Mouse (Mus musculus): ENCODE data around the gene Fam151b. TPM values are rescaled to one million over a fixed set of nuclear protein-coding genes. Genes with fewer than 3 reads are reported as not detected.

Gene Fam151b
- 1 to 10 TPM; 2.4 to 2.8 TPM for total RNA-seq (2021)
- long read RNA-seq, experiment 1, partial matches to known transcripts, result 0 of 1 reads
- long read RNA-seq, experiment 1, other reads (novel, unspliced or antisense), result 0 of 1 reads
- long read RNA-seq, experiment 2, partial matches to known transcripts, result 0 of 3 reads
- long read RNA-seq, experiment 2, other reads (novel, unspliced or antisense), result 0 of 3 reads

DNA sequence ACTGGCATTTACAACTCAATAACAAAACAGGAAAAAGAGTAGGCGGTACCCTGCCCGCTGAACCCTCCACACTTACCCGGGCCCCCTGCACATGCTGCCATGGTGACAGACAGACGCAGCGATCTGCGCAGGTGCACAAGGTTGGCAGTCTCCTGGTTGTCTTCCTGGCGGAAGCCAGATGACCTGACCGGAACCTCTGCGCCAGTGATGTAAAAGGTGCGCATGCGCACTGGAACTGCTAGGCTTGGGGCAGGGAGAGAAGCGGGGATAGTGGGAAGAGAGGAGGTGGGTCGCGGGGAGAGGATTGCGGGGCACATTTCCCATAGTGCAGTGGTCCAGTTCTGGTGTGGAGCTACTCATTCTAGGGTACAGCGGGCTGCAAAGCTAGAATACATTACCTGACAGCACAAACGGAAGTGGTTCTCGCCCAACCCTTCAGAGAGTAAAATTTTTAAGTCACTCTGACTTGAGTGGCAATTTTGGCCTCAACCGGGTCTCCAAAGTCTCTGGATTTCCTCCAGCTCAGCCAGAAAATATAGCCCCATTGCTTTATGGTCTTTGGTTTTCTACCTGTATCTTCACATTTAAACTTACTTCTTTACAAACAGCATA, at the start of gene Fam151b:
Gene Fam151b, minus strand, starts transcription at position 164 of the 612 bp plus-strand sequence.
- intact Hi-C loops (cut with DNase I), result loop anchor here (2.0 kb wide), 2 partner anchors 129 to 575 kb away; partner anchors contain the start of genes Dhfr and Msh3
- peak; percentile 85 to 88 for DNase-seq

DNA sequence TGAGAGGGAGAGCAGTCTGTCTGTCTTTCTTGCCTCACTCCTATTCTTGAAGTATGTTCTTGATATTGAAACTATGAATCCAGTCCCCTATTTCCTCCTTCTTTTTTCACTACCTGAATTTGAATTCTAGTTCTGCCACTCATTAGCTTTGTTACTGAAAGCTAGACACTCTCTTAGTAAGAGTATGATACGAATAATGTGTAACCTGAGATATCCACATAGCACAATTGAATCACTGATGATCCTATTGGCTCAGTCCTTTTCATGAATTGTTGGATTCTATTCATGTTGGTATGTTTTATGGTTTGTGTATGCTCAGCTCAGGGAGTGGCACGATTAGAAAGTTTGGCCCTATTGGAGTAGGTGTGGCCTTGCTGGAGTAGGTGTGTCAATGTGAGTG, 48.4 kb upstream of the Fam151b start:
- no peak for DNase-seq
- intact Hi-C loops (cut with DNase I), result no loop called here

DNA sequence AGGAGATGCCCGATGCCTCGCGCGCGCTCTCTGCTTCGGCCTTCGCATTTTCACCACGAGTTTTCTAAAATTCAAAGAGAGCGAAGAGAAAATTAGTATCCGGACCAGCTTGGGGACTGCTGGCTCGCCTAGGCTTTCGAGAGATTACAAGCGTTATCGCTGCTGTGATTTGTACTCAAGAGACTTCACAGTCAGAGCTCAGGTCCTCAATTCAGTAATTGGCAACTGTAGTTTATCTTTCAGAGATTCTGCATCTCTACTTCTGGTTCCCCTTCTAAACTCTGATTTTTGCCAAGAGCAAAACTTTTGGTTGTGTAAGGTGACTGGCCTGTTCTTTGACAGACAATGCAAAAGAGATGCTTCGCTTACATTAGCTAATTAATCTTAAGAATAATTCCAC, 47.4 kb upstream of the Fam151b start:
- intact Hi-C loops (cut with DNase I), result no loop called here
- DNase-seq, result no peak

DNA sequence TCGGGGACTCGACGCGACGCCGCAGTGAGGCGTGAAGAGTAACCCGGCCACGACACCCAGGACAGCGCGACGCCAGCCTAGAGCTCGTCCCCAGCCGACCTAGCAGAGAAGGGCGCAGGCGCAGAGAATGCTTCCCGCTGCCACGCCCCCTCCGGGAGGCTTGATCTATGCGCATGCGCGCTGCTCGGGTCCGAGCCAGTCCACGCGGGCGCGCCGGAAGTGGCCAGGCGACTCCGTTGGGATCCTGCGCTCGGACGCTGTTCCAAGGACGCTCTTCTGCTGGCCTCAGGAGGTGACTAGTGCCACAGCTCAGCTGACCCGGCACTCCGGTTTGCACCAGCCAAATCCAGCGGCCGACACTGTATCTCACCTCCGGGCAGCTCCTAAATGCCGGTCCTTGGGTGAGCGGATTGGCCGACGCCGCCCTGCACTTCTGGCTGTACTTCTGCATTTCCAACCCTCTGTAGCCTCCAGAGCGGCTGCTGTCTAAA, 47.0 kb upstream of the Fam151b start, which contains the start of gene Zfyve16:
Gene Zfyve16, minus strand, starts transcription at position 148 of the 491 bp plus-strand sequence.
- DNase-seq, result peak; percentile 99
- intact Hi-C loops (cut with DNase I), result no loop called here

DNA sequence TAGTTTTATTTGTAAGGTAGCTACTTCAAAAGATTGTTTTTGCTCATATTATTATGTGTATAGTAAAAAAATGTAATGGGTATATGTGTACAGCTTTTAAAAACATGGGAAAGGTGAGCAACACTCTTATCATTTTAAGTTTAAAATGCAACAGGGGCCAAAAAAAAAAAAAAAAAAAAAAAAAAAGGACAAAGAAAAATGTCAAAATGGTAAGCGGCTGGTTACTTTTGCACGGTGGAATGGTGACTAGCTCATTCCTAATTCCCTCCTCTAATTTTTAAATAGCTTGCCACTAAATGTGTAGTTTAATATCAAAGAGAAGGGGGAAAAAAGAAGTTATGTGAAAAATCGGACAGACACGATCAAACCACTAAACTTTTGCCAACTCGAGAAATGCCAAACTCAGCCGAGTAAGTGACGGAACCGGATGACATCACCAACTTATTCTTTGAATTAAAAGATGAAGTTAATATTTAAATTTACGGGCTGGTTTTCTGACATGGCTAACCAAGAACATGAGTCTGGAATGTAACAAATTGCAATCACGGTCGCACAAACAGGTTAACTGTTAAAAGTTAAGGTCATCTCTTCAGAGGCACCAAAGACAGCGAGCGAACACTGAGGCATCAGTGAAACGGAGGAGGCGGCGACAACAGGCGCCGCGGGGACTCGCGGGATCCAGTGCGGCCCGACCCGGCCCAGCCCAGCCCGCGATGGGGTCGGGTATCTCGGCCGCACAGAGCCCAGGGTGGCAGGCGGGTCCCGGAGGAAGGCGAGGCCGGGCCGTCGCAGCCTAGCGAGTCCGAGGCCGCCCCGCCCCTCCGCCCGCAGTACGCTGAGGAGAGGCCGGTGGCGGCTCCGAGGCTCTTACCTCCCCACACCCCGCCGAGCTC, 46.3 kb upstream of the Fam151b start:
- intact Hi-C loops (cut with DNase I), result no loop called here

DNA sequence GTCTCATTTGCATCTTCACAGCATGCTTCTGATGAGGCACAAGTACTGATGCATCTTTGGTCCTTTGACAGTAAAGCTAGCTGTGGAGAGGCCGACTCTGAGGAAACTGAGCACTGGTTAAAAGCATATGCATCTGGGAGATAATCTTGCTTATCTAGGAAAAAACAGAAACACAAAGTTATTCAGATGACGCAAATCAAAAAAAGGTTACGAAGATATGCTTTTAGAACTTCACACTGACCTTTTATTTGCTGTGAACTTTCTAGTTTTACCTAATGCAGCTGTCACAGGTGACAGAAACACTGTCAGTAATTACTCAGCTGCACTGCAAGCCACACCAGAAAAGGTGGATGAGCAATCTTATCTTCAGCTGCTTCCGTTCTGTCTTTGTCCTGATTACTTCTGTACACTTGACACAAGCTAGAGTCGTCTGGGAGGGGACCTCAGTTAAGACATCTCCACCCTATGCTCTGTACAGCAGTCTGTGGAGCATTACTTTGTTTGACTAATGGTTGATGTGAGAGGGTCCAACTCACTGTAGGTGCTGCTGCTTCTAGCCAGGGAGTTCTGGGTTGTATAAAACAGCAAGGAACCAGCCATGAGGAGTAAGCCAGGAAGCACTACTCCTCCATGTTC, 39.5 kb upstream of the Fam151b start:
- intact Hi-C loops (cut with DNase I), result no loop called here
- DNase-seq, result no peak

More for the DNA sequence above, 46.3 kb upstream of the Fam151b start:
- no peak for DNase-seq

DNA sequence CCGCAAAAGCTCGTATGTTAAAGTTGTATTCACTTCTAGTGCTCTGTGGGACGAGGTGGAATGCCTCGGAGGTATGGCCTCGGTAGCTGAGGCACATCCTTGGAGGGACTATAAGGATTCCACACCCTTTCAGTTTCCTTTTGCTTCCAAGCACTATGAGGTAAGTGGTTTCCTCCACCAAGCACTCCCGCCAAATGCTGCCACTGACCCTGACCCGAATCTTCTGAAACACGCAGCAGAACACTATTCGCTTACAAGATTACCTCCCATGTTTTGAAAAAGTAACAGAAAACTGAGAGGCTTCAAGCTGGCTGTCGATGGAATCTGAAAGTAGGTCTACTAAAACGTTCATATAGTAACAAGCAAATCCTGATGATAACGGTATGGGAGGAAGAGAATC, 21.1 kb upstream of the Fam151b start:
- intact Hi-C loops (cut with DNase I), result no loop called here
- no peak for DNase-seq

DNA sequence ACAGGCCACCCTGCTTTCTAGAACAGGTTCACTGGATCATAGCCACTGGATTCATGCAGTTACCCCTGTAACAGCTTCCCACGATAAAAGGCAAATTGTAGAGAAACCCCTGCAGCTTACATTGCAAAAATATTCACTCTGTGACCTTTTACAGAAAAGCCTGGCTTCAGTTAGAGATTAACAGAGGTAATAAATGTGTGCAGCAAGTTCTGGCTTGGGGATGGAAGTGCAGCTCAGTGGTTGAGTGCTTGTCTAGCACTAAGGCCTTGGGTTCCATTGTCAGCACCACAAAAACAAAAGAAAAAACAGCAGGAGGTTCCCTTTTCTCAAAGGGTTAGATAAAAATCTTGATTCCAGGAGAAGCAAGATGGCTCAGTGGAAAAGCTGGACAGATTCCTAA, 8.1 kb upstream of the Fam151b start:
- DNase-seq, result no peak
- intact Hi-C loops (cut with DNase I), result no loop called here

DNA sequence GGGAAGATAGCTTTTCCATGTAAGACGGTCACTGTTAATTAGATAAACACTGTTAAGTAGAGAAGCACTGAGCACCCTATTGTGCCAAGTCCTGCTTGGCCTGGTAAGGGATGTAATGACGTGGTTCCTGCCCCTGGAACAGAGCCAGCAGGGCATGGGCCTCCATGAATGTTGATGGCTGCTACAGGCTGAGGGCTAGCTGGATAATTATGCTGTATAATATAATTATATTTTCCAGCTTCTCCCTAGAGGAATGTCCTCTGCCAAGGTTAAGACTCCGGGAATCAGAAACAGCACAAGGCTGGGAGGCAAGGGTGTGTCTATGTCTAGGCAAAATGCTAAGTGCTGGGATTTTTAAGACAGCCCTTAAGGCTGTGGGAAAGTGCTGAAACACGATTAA, 7.0 kb upstream of the Fam151b start:
- DNase-seq, result no peak

DNA sequence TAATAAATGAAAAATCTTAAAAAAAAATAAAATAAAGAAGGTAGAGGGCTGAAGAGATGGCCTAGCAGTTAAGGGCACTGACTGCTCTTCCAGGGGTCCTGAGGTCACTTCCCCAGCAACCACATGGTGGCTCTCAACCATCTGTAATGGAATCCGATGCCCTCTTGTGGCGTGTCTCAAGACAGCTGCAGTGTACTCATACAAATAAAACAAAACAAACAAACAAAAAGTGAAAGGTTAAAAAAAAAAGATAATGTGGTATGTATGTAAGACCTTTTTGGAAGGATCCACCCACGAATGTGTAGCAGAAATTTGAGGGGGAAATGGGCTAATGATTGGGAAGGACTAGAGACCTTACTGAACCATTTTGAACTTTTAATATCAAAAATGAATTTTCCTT, 467 bp downstream of the Fam151b start:
- intact Hi-C loops (cut with DNase I), result loop anchor here (2.0 kb wide), 2 partner anchors 129 to 575 kb away; partner anchors contain the start of genes Dhfr and Msh3
- DNase-seq, result peak; percentile 26 to 54

More for the DNA sequence above, 7.0 kb upstream of the Fam151b start:
- intact Hi-C loops (cut with DNase I), result no loop called here

DNA sequence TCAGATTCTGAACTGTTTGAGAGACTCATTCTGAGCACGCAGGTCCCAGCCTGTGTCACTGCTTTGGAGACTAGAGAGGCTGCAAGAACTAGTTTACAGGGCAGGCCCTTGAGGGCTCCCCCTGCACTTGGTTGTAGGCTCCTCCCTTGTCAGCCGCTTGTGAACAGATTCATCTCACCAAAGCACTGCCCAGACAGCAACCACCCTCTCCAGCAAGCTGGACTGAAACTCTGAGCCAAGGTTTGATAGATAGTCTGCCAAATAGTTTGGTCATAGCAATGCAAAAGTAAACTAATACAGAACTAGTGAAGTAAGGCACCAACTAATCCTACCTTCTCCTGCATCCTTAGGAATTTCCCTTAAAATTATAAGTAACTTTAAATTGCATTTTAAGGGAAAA, 13.7 kb downstream of the Fam151b start:
- intact Hi-C loops (cut with DNase I), result no loop called here
- DNase-seq, result no peak

DNA sequence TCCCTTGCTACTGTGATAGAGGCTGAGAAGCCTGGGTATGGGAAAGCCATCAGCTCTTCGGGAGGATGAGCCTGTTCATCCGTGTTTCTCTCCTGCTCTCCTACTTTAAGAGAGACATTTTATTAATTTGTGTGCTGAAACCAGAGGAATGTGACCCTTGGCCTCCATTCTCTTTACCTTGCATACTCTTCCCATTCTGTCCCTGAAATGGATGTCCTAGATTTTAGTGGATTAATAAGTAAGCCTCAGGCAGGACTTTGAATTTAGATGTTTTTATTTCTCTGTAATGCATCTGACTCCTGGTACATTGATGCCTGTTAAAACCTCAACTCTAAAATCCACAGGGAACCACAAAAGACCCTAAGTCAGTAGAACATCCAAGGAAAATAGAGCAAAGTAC, 14.4 kb downstream of the Fam151b start:
- intact Hi-C loops (cut with DNase I), result no loop called here
- no peak for DNase-seq

DNA sequence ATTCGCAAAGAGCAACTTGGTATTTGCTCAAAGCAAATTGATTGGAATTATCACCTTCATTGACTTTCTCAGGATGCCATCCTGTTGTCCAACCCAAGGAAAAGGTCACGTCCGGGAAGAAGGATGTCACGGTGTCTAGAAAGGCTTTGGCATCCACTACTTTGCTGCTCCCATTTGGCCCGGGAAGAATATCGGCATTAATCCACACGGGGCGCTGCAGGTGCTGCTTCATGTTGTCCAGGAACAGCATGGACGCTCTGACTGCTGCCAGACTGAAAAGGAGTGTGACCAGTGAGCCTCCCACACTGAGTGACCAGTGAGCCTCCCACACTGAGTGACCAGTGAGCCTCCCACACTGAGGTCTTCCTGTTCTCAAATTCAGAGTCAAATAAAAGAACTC, 15.9 kb downstream of the Fam151b start:
- intact Hi-C loops (cut with DNase I), result no loop called here
- DNase-seq, result no peak

DNA sequence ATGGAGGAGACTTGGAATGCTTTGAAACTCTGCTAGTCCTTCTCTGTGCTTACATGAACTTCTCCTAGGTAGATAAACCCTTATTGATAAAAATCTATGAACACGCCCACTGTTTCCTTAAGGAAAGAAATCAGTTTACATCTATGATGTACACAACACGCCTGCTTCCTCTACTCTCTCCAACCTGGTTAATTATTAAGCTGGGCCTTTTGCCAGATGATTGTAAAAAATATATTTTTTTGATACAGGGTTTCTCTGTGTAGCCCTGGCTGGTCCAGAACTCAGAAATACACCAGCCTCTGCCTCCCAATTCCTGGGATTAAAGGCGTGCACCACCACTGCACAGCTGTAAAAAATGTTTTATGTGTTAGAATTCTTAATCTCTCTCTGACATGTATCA, 19.1 kb downstream of the Fam151b start:
- DNase-seq, result no peak
- intact Hi-C loops (cut with DNase I), result no loop called here

DNA sequence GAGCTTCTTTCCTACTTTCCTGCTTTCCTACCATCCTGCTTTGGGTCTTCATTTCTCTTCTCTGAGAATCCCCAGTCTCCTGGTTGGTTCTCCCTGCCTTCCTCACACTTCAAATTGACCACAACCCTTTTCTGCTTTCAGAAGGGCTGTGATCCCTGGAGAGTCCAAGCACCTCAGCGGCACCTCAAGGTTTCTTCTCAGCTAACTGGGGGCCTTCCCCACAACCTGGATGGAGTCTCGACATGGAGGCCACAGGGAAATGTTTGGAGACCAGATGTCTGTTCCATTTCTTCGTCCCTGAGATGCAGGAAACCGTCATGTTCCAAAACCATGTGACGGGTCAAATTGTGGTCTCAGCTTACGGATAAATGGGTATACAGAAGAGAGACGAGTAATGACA, 36.9 kb downstream of the Fam151b start:
- no peak for DNase-seq
- intact Hi-C loops (cut with DNase I), result no loop called here

DNA sequence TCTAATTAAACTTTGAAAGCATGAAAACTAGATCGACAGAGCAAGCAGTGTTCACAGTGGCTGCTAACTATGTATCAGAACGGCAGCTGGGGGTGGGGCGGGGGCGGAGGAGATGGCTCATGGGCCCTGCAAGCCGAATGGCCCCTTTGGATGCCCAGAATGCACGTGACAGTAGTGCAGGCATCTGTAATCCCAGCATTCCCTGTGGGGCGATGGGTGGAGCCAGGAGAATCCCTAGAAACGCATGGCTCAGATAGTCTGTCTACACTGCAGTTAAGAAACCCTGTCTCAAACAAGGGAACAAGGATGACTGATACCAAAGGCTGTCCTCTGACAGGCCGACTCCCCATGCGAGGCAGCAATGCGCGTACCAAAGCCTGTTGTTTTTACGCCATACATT, 43.5 kb downstream of the Fam151b start:
- intact Hi-C loops (cut with DNase I), result no loop called here
- no peak for DNase-seq

DNA sequence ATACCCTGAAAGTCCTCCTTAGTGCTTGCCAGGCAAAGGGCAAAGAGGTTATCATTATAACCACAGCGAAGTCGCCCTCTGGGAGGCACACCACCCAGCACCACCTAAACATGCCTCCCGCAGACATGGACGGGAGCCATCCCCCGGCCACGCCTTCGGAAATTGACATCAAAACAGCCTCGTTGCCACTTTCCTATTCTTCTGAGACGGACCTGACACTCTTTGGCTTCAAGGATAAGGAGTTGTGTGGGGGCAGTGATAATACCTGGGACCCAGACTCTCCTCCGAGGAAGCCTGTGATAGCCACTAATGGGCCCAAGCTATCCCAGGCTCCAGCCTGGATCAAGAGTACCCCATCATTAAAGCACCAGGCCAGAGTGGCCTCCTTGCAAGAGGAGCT, 45.2 kb downstream of the Fam151b start:
- no peak for DNase-seq
- intact Hi-C loops (cut with DNase I), result no loop called here

DNA sequence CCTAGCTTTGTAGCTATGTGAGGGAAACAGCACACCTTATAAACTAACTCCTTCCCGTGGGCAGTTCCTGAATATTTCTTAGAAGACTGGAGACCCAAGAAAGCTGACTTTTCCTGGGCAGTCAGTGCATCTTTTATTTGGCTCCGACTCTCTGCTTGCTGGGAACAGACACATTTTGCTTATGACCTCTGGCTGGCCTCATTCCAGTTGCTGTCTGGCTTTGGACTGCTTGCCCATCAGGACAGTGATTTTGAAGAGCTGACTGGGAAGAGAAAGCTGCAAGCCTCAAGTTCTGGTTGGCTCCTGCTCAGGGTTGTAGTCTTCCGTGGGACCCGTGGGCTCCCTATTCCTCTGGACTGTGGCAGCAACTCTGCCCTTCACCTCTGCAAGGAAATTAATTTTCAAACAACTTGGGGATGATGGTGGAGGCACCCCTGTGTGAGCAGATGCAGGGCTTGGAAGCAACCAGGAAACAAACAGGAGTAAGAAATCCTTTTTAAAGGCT, 56.4 kb downstream of the Fam151b start:
- DNase-seq, result peak in 1 of 2 experiments; percentile 5
- intact Hi-C loops (cut with DNase I), result no loop called here

DNA sequence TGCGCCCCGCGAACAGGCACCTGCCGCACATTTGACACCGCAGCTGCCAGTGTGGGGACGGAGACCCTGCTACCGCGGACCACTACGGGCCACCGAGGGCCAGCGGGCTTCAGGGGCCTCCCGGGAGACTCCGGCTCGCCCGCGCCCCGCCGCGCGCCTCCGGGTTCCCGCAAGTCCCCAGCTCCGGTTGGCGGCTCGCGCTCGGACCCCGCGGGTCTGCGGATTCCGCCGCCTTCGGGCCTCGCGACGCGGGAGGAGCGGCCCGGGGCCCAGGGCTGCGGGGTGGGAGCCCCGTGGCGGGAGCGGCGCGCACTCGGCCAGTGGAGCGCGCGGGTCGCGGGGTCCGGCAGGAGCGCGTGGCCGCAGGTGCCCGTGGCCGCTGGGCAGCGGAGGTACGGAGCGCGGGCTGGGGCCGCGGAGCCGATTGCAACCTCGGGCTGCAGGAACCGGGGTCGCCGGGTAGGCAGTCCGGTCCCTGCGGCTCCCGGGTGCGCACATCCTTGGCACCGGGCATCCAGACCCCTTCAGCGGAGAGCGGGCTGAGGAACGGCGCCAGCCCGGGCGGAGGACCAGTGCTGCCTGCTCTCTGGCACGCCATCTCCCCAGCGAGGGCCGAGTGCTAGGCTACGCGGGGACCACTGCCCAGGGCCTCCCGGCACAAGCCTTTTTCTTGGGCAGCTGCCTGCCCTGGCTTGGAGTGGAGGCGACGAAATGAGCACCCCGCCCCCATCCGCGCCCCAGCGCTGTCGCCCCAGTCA, 57.3 kb downstream of the Fam151b start:
- intact Hi-C loops (cut with DNase I), result no loop called here
- peak; percentile 8 to 10 for DNase-seq

DNA sequence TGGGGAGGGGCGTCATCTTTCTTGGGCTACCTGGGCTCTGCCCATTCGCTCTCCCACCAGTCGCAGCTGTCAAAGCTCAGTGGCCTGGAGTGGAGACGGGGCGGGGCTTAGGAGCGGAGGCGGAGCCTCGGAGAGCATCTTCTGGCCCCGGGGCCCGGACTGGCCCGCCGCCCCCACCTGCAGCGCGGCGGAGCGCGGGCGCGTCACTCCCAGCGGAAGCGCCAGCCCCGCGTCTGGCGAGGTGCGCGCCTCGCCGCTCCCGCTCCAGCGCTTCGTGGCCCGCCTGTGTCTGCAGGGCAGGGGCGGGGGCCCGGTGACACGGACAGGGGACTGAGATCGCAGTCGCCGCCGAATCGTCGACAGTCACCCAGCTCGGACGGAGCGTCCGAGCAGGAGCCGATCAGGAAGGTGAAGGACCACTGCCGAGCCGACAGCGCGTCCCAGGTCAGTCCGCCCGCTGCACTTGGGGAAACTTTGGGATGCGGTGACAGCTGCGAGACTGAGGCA, 58.0 kb downstream of the Fam151b start, which contains the start of gene Ankrd34b:
Gene Ankrd34b, plus strand, starts transcription at position 139 of the 507 bp plus-strand sequence.
- DNase-seq, result peak; percentile 5 to 27
- intact Hi-C loops (cut with DNase I), result no loop called here

All from heart, postnatal 14 days (tissue).